Mouse (Mus musculus) liver, adult (tissue): Measurements from ENCODE around the gene Ubald2.

Experiments
- GATA4 ChIP-seq: IDR thresholded peaks from 2 replicates; pipeline ENCODE4 v1.6.1; 2014; ENCODE audit warnings: mild to moderate bottlenecking, low read length; ENCODE audit not compliant: insufficient replicate concordance

The Ubald2 gene

GRCm38 (mm10) chr11:116463833-116464232, 29.9 kb downstream of the Ubald2 start:
- no peak for TF ChIP-seq GATA4

DNA sequence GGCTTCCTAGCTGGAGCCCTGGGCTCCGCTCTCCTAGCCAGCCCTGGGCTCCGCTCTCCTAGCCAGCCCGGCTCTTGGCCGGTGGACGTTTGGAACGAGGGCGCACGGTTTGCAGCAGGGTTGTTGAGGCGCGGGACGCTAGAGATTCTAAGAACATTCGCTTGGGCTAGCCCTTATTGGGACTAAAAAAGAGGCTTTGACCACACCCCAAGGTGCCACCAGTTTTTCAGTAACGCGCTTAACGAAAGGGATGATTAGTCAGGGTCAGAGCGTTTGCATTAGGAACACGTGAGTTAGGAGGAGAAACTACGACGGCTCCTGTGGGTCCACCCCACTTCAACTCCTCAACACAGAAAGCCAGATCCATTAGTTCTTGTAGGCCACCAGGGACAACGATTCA, 32.2 kb downstream of the Ubald2 start, which contains the start of gene Qrich2:
Qrich2 (minus strand) TSS at position 101 of the 400 bp plus-strand sequence.
- TF ChIP-seq GATA4 = no peak

DNA sequence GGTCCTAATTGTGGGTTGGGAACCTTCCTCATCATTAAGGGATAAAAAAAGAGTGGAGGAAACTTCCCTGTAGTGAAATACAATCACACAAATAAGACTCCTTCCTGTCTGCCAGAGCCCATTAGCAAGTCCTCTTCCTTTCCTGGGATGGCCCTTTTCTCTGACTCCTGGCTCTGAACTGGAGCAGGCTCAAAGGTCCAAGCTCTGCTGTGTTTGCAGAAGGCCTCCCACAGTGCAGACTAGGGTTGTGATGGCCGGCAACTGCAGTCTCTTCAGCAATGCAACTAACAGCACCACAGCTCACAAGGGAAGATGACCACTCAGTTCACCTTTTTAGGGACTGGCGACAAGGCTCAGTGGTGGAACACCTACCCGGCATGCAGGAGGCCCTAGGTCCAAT, 36.4 kb downstream of the Ubald2 start:
- TF ChIP-seq GATA4 = no peak

- no peak for TF ChIP-seq GATA4
Measured at GRCm38 (mm10) chr11:116470896-116471295, 37.0 kb downstream of the Ubald2 start.

GRCm38 (mm10) chr11:116472275-116472674, 38.4 kb downstream of the Ubald2 start:
- no peak for TF ChIP-seq GATA4

DNA sequence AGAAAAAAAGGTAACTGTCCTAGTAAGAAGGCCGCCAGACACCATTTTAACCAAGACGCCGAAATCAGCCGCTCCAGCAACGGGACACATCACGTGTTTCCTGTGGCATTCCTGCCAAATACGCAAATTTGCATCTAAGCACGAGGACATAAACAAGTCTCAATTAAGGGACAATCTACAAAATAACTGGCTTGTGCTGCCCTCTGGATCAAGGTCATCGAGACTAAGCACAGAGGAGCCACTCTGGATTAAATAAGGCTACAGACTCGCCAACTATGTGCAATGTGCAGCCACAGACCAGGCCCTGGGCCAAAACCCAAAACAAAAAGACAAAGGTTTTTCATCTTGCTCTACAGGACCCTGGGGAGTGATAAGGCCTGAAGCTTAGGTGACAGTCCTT, 42.1 kb downstream of the Ubald2 start:
- no peak; the same call in 1 of the 2 replicates for TF ChIP-seq GATA4

DNA sequence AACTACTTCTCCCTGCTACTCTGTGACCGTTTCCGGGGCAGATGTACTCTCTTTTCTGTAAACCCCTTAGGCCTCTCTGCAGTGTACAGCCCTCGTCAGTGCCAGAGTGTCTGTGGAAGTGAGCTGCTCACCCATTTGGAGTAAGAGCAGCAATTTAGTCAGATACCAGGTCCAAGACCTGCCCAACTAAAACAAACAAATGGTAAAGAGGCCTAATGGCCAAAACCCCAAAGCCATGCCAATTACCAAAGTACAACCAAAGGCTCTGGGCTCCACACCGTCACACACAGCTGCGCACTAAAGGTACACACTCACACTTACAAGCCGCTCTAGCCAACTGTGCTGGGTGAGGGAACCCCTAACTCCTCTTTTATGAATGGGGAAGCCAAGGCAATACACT, 42.8 kb downstream of the Ubald2 start:
- TF ChIP-seq GATA4 = no peak

DNA sequence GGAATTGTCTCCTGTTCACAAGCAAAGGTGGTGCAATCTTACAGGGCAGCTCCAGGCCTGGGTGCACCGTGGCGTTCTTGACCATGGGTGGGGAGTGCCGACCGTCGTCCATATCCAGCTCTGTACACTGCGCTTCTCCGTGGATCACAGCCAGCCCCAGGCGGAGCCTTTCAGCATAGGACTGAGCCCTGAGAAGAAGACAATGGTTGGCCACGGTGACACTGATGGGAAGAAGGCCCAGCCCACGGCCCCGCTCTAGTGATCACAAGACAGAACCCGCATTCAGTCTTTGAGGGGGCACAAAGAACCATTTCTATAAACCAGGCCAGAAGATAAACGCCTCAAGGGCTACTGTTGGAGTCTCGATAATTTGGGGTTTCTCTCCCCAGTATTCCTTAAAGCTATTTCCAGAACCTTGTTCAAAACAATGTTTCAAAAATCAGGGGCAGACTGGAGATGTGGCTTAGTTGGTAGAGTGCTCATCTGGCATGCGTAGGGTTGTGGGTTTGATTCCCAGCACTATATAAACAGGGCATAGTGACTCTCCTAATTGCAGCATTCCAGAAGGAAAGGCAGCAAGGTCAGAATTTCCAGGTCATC, 43.4 kb downstream of the Ubald2 start:
- TF ChIP-seq GATA4 = no peak

DNA sequence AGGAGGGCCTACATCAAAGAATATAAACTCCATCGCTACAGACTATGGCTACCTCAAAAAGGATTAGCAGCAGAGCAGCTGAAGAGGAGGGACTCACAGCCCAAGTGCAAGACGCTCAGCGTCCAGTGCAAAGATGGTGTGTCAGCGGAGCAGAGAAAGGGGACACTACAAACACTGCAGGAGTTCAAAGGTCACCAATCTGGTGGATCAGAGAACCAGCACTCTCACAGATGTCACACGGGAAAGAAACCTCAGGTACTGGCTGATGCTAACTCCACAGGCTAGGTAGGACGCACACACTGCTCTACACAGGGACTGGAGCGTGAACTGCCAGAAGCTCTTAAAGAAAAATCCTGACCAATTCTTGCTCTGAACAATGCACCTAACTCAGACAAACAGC, 45.1 kb downstream of the Ubald2 start:
- TF ChIP-seq GATA4 = no peak

DNA sequence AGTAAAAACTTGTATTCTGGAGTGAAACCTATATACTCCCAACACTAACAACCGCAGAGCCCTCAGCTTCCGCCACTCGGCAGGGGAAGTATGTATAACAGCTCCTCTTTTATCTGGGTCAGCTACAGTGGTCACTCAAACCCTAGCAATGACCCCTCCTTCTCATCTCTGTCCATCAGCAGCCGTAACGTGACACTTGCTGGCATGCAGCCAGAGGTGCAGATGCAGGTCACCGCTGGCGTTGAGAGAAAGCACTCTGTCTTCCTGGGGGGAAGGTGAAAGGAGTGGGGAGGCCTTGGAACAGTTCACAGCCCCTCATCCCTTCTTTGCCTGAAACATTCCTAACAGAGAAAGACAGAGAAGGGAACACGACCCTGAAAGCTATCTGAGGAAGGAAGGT, 45.9 kb downstream of the Ubald2 start:
- TF ChIP-seq GATA4 = no peak

GRCm38 (mm10) chr11:116480975-116481374, 47.1 kb downstream of the Ubald2 start:
- no peak for TF ChIP-seq GATA4

GRCm38 (mm10) chr11:116481776-116482175, 47.9 kb downstream of the Ubald2 start:
- no peak for TF ChIP-seq GATA4

DNA sequence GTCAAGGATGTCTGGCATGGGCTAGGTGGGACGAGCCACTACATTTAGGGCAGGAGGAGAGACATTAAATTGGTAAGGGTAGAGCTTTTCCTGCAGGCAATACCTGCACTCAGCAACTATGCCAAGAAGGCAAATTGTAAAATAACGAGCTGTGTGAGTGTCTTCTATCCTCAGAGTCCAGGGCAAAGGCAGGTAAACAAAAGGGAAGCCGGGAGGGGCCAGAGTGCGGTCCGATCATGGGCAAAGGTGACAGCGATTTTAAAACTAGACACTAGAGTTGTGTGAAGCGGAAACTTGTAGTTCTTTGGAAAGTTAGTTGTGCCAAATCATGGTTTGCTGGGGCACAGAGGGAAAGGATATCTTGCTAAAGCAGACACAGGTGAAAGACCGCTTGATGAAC, 50.4 kb downstream of the Ubald2 start:
- no peak for TF ChIP-seq GATA4

DNA sequence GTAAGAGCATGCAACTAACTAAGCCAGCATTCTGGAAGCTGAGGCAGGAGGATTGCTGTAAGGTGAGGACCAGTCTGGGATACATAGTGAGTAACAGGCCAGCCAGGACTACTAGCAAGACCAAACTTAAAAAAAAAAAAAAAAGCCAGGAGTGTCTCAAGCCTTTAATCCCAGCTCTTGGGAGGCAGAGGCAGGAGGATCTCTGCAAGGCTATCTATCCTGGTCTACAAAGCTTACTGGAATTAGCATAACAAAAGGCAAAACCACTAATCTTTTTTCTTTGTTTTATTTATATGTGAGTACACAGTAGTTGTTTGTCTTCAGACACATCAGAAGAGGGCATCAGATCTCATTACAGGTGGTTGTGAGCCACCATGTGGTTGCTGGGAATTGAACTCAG, 54.3 kb downstream of the Ubald2 start:
- TF ChIP-seq GATA4 = no peak
